Mouse (Mus musculus) heart, postnatal 0 days (tissue): ENCODE measurements at regions not wholly inside any gene's neighbourhood (a gene's known extent, or its start where the extent isn't known, plus 50 kb on each side); places are given as distances from the start of the nearest gene placed in this dataset.

Experiments
- ATAC-seq: fragments of 200-750 bp; cut with Nextera tagmentation; 2 replicates; pipeline ENCODE4 v1.8.0; 2017; ENCODE audit warnings: low read depth, moderate number of reproducible peaks, moderate library complexity; ENCODE audit not compliant: insufficient read depth
- DNase-seq: peaks from one replicate; pipeline ENCODE4 v3.0.0-alpha.2; 2016; ENCODE audit warnings: low spot score
- H3K27ac ChIP-seq: fragments of 300-500 bp; sonication (generic); 2 replicates; pipeline ENCODE4 v1.5.1; 2014; ENCODE audit warnings: low read depth, mild to moderate bottlenecking
- H3K27me3 ChIP-seq: fragments of 300-500 bp; sonication (generic); 2 replicates; pipeline ENCODE4 v1.6.1; 2014; ENCODE audit warnings: low read length, mixed read lengths; ENCODE audit not compliant: control insufficient read depth, insufficient read depth
- H3K36me3 ChIP-seq: fragments of 300-500 bp; sonication (generic); replicated peaks from 2 replicates; pipeline ENCODE4 v1.6.1; 2014; ENCODE audit warnings: low read length, mixed read lengths; ENCODE audit not compliant: control insufficient read depth, insufficient read depth
- H3K4me1 ChIP-seq: fragments of 300-500 bp; sonication (generic); 2 replicates; pipeline ENCODE4 v1.6.1; 2014; ENCODE audit warnings: antibody characterized with exemption; ENCODE audit not compliant: control insufficient read depth, insufficient read depth
- H3K4me2 ChIP-seq: fragments of 300-500 bp; sonication (generic); 2 replicates; pipeline ENCODE4 v1.6.1; 2014; ENCODE audit warnings: low read depth, mild to moderate bottlenecking, low read length, moderate library complexity
- H3K4me3 ChIP-seq: fragments of 300-500 bp; sonication (generic); 2 replicates; pipeline ENCODE4 v1.5.1; 2014; ENCODE audit warnings: low read depth, low read length
- H3K9ac ChIP-seq: fragments of 300-500 bp; sonication (generic); replicated peaks from 2 replicates; pipeline ENCODE4 v1.6.1; 2014; ENCODE audit warnings: low read depth, low read length, mixed read lengths
- H3K9me3 ChIP-seq: fragments of 300-500 bp; sonication (generic); replicated peaks from 2 replicates; pipeline ENCODE4 v1.6.1; 2016; ENCODE audit warnings: low read length; ENCODE audit not compliant: control insufficient read depth
- CTCF ChIP-seq: IDR thresholded peaks from 2 replicates; pipeline ENCODE4 v1.5.1; 2016; ENCODE audit warnings: antibody characterized with exemption, control low read depth, low read depth
- EP300 ChIP-seq: IDR thresholded peaks from 2 replicates; pipeline ENCODE4 v1.6.1; 2016; ENCODE audit warnings: antibody characterized with exemption, low read depth
- WGBS: fragments of 180-500 bp; shearing (Covaris S2); extraction: QIAGEN DNeasy Blood & Tissue Kit; methylation state at CpG from one replicate; pipeline ENCODE4 v1.1.7; 2014; 5-methylcytosine and 5-hydroxymethylcytosine counted together

GRCm38 (mm10) chr1:183961383-183961782 lies 51.7 kb upstream of the Dusp10 start:
- no peaks in the 10 kb centered on the region for H3K9me3 ChIP-seq
- H3K9ac ChIP-seq, result no peak overlapping the region
- TF ChIP-seq CTCF (no peak), EP300 (no peak)
- no peaks in the 10 kb centered on the region for H3K36me3 ChIP-seq
- no peak overlapping the region for H3K4me3 ChIP-seq
- DNase-seq, result no peak
- no peak overlapping the region for H3K4me2 ChIP-seq
- no peak overlapping the region for H3K27ac ChIP-seq
- 74% methylated on average over 2 of the region's 2 CpGs for WGBS
- H3K4me1 ChIP-seq, result no peaks in the 10 kb centered on the region
- no peak for ATAC-seq
- no peaks in the 10 kb centered on the region for H3K27me3 ChIP-seq

- 72% methylated on average over 2 of the region's 2 CpGs for WGBS
- no peaks in the 10 kb centered on the region for H3K4me1 ChIP-seq
- H3K27me3 ChIP-seq, result no peaks in the 10 kb centered on the region
- H3K9ac ChIP-seq, result no peak overlapping the region
- no peak overlapping the region for H3K4me3 ChIP-seq
- no peak overlapping the region for H3K4me2 ChIP-seq
- no peak for TF ChIP-seq EP300
- no peak for TF ChIP-seq CTCF
- no peak for ATAC-seq
- no peaks in the 10 kb centered on the region for H3K36me3 ChIP-seq
- DNase-seq, result no peak
- H3K27ac ChIP-seq, result no peak overlapping the region
- H3K9me3 ChIP-seq, result no peaks in the 10 kb centered on the region
Measured at GRCm38 (mm10) chr1:183962486-183962885, 50.6 kb upstream of the Dusp10 start.

- no peak for DNase-seq
- Histone ChIP-seq H3K4me2 (no peak overlapping the region), H3K4me1 (no peaks in the 10 kb centered on the region), H3K27me3 (no peaks in the 10 kb centered on the region), H3K36me3 (no peaks in the 10 kb centered on the region), H3K4me3 (no peak overlapping the region), H3K9me3 (no peaks in the 10 kb centered on the region), H3K9ac (no peak overlapping the region), H3K27ac (no peak overlapping the region)
- WGBS, result 74% methylated on average over 4 of the region's 4 CpGs
- no peak for ATAC-seq
- TF ChIP-seq EP300 (no peak), CTCF (no peak)
Measured at GRCm38 (mm10) chr1:183963286-183963685, 49.8 kb upstream of the Dusp10 start.
